Mouse (Mus musculus) heart, postnatal 0 days (tissue): ENCODE measurements at regions not wholly inside any gene's neighbourhood (a gene's known extent, or its start where the extent isn't known, plus 50 kb on each side); places are given as distances from the start of the nearest gene placed in this dataset.

Source experiments
- CTCF ChIP-seq: IDR thresholded peaks from 2 replicates; pipeline ENCODE4 v1.5.1; 2016; ENCODE audit warnings: antibody characterized with exemption, control low read depth, low read depth
- EP300 ChIP-seq: IDR thresholded peaks from 2 replicates; pipeline ENCODE4 v1.6.1; 2016; ENCODE audit warnings: antibody characterized with exemption, low read depth

- no peak for TF ChIP-seq CTCF
- no peak for TF ChIP-seq EP300
Measured at GRCm38 (mm10) chr11:19596336-19596735, 327.8 kb upstream of the Spred2 start.
